In genomic region chr4:73773831-73774810, GRCm38 (mm10) we compare ENCODE assay signal across 21 mouse cellular contexts. TPM values are rescaled to one million over a fixed set of nuclear protein-coding genes. Genes with fewer than 3 reads are reported as not detected.
DNase-seq lines count a peak whose midpoint lies in the region; ATAC-seq and TF ChIP-seq lines count a peak whose summit lies in the region.
"Had no signal": no experiment of that assay in that cellular context is flagged by ENCODE, and none has a peak within 500 bp of the region (broad histone marks: within the 10 kb centered on the region; RNA-seq: fewer than 3 reads in every experiment).

No protein-coding gene starts in this region.

- no peak for TF ChIP-seq POLR2A in ES-Bruce4 (IDR thresholded peaks at IDR 0.05; ENCODE audit: insufficient read depth, low read length)

- no peaks in the 10 kb centered on the region for H3K27me3 ChIP-seq in kidney, embryonic 16.5 days (ENCODE audit: insufficient read depth, low read length)
- no peaks in the 10 kb centered on the region for H3K27me3 ChIP-seq in ES-Bruce4 (ENCODE audit: control insufficient read depth, insufficient read depth, low read length, poor library complexity, severe bottlenecking)
- no peaks in the 10 kb centered on the region for H3K27me3 ChIP-seq in intestine, embryonic 15.5 days (replicated peaks)
- no peaks in the 10 kb centered on the region for H3K27me3 ChIP-seq in midbrain, embryonic 16.5 days (ENCODE audit: control insufficient read depth, insufficient read depth, low read depth, low read length)
- no peaks in the 10 kb centered on the region for H3K27me3 ChIP-seq in liver, embryonic 11.5 days (replicated peaks; ENCODE audit: control insufficient read depth, insufficient read depth, low read length)
- H3K27me3 ChIP-seq: CH12.LX; forebrain, embryonic 12.5 days; heart, embryonic 12.5 days; hindbrain, embryonic 12.5 days; megakaryocyte, embryonic 14.5 days had no signal

- 36% methylated on average over 5 of the region's 5 CpGs for WGBS in kidney, embryonic 16.5 days
- 44% methylated on average over 5 of the region's 5 CpGs for WGBS in intestine, embryonic 15.5 days
- 63% methylated on average over 5 of the region's 5 CpGs for WGBS in midbrain, embryonic 16.5 days
- WGBS in liver, embryonic 11.5 days: 58% methylated on average over 5 of the region's 5 CpGs

- no peaks in the 10 kb centered on the region for H3K36me3 ChIP-seq in kidney, embryonic 16.5 days (ENCODE audit: insufficient read depth, low read length)
- no peaks in the 10 kb centered on the region for H3K36me3 ChIP-seq in ES-Bruce4 (ENCODE audit: control insufficient read depth, insufficient read depth, low read length, poor library complexity, severe bottlenecking)
- H3K36me3 ChIP-seq in intestine, embryonic 15.5 days: no peaks in the 10 kb centered on the region
- H3K36me3 ChIP-seq in midbrain, embryonic 16.5 days (ENCODE audit: control insufficient read depth, insufficient read depth, low read length): no peaks in the 10 kb centered on the region
- H3K36me3 ChIP-seq in liver, embryonic 11.5 days (ENCODE audit: control insufficient read depth, insufficient read depth, low read length): no peaks in the 10 kb centered on the region
- H3K36me3 ChIP-seq: forebrain, embryonic 12.5 days; heart, embryonic 12.5 days; hindbrain, embryonic 12.5 days had no signal

- no peak overlapping the region for H3K4me3 ChIP-seq in kidney, embryonic 16.5 days (ENCODE audit: low read length)
- no peak overlapping the region for H3K4me3 ChIP-seq in ES-Bruce4 (ENCODE audit: low read depth, low read length)
- no peak overlapping the region for H3K4me3 ChIP-seq in intestine, embryonic 15.5 days (replicated peaks)
- no peak overlapping the region for H3K4me3 ChIP-seq in midbrain, embryonic 16.5 days (ENCODE audit: low read depth, low read length)
- no peak overlapping the region for H3K4me3 ChIP-seq in liver, embryonic 11.5 days (ENCODE audit: low read depth, low read length)
- H3K4me3 ChIP-seq: forebrain, embryonic 12.5 days; heart, embryonic 12.5 days; hindbrain, embryonic 12.5 days; megakaryocyte, embryonic 14.5 days had no signal

- no peak overlapping the region for H3K9ac ChIP-seq in kidney, embryonic 16.5 days (replicated peaks; ENCODE audit: low read length)
- no peak overlapping the region for H3K9ac ChIP-seq in ES-Bruce4 (ENCODE audit: low read depth, poor library complexity, severe bottlenecking)
- H3K9ac ChIP-seq in intestine, embryonic 15.5 days: no peak overlapping the region
- no peak overlapping the region for H3K9ac ChIP-seq in midbrain, embryonic 16.5 days (ENCODE audit: low read depth, low read length)
- H3K9ac ChIP-seq in liver, embryonic 11.5 days (ENCODE audit: low read depth, low read length): no peak overlapping the region
- H3K9ac ChIP-seq: forebrain, embryonic 12.5 days; heart, embryonic 12.5 days; hindbrain, embryonic 12.5 days had no signal

- DNase-seq in kidney, adult 9 months: no peak
- DNase-seq in R1 (ENCODE audit: low read depth, low spot score): peak; percentile 68
- no peak for DNase-seq in spleen, postnatal 10 days (ENCODE audit: low spot score in 2 of 2)
- DNase-seq in liver, embryonic 11.5 days (ENCODE audit: low spot score): no peak
- DNase-seq: adrenal gland, postnatal 10 days; cerebellum, postnatal 10 days; heart, postnatal 14 days; layer of hippocampus, postnatal 36 days; lung, adult 18-20 months; lung, postnatal 14 days; right cerebral cortex, adult 18-20 months had no signal

- no peak overlapping the region for H3K4me2 ChIP-seq in kidney, embryonic 16.5 days (replicated peaks; ENCODE audit: low read depth, low read length)
- no peak overlapping the region for H3K4me2 ChIP-seq in intestine, embryonic 15.5 days (replicated peaks)
- no peak overlapping the region for H3K4me2 ChIP-seq in midbrain, embryonic 16.5 days (ENCODE audit: low read length)
- H3K4me2 ChIP-seq in liver, embryonic 11.5 days: no peak overlapping the region
- H3K4me2 ChIP-seq: forebrain, embryonic 12.5 days; heart, embryonic 12.5 days; hindbrain, embryonic 12.5 days had no signal

- H3K4me1 ChIP-seq in kidney, embryonic 16.5 days (ENCODE audit: insufficient read depth, low read length): peaks cover 18% of the 10 kb centered on the region
- no peaks in the 10 kb centered on the region for H3K4me1 ChIP-seq in ES-Bruce4 (ENCODE audit: control insufficient read depth, insufficient read depth, low read length)
- H3K4me1 ChIP-seq in intestine, embryonic 15.5 days (replicated peaks): no peaks in the 10 kb centered on the region
- H3K4me1 ChIP-seq in midbrain, embryonic 16.5 days (ENCODE audit: control insufficient read depth, insufficient read depth, low read length): no peaks in the 10 kb centered on the region
- no peaks in the 10 kb centered on the region for H3K4me1 ChIP-seq in liver, embryonic 11.5 days (replicated peaks; ENCODE audit: control insufficient read depth, insufficient read depth, low read length)
- H3K4me1 ChIP-seq: hindbrain, embryonic 12.5 days; megakaryocyte, embryonic 14.5 days had no signal

- no peaks in the 10 kb centered on the region for H3K9me3 ChIP-seq in kidney, embryonic 16.5 days (ENCODE audit: low read length)
- H3K9me3 ChIP-seq in ES-Bruce4 (replicated peaks; ENCODE audit: control insufficient read depth, insufficient read depth, low read length, poor library complexity, severe bottlenecking): no peaks in the 10 kb centered on the region
- H3K9me3 ChIP-seq in intestine, embryonic 15.5 days: no peaks in the 10 kb centered on the region
- H3K9me3 ChIP-seq in midbrain, embryonic 16.5 days (replicated peaks; ENCODE audit: control insufficient read depth, low read length, poor library complexity, severe bottlenecking): no peaks in the 10 kb centered on the region
- no peaks in the 10 kb centered on the region for H3K9me3 ChIP-seq in liver, embryonic 11.5 days (ENCODE audit: control insufficient read depth, low read length)
- H3K9me3 ChIP-seq: forebrain, embryonic 12.5 days; heart, embryonic 12.5 days; hindbrain, embryonic 12.5 days had no signal

- H3K27ac ChIP-seq in kidney, embryonic 16.5 days (ENCODE audit: low read length): peak overlapping the region; percentile 47; the same call in 1 of the 2 replicates
- no peak overlapping the region for H3K27ac ChIP-seq in ES-Bruce4 (ENCODE audit: insufficient read depth, low read length)
- 0 out of 2 replicates have a peak overlapping the region, but pooled peaks have one; percentile 25 for H3K27ac ChIP-seq in intestine, embryonic 15.5 days
- no peak overlapping the region for H3K27ac ChIP-seq in midbrain, embryonic 16.5 days (ENCODE audit: low read length)
- no peak overlapping the region for H3K27ac ChIP-seq in liver, embryonic 11.5 days (ENCODE audit: low read depth, low read length)
- H3K27ac ChIP-seq: forebrain, embryonic 12.5 days; hindbrain, embryonic 12.5 days had no signal

- ATAC-seq in kidney, embryonic 16.5 days (ENCODE audit: low FRiP score, low TSS enrichment): peak; percentile 87
- ATAC-seq in intestine, embryonic 15.5 days: peak; percentile 91
- ATAC-seq in midbrain, embryonic 16.5 days: no peak
- ATAC-seq in liver, embryonic 11.5 days (replicated peaks; ENCODE audit: low FRiP score): no peak
- ATAC-seq: activated CD4-positive, CD25-positive, alpha-beta regulatory T cell, adult 4 months had no signal

- TF ChIP-seq CTCF in ES-Bruce4 (IDR thresholded peaks at IDR 0.05; ENCODE audit: low read depth, low read length): no peak

- 0 out of 2 replicates have a peak, but pooled peaks have one; percentile 56 for TF ChIP-seq EP300 in ES-Bruce4 (IDR thresholded peaks at IDR 0.05; ENCODE audit: insufficient read depth, low read depth, low read length)

RNA-seq across cellular contexts. Expression of gene Rasef, which starts 16.7 kb away (rescaled TPM):
- 7.5 and 7.6 TPM in 2 replicates for polyA plus RNA-seq in kidney, embryonic 16.5 days (2015; fragmentation: Nextera tagmentation; extraction: Ambion mirVana)
- 3.1 and 3.2 TPM in 2 replicates for polyA plus RNA-seq in ES-Bruce4 (2011; ENCODE audit: insufficient read depth, insufficient read length, low read depth, missing spikeins)
- polyA plus RNA-seq in intestine, embryonic 15.5 days (2015; fragmentation: Nextera tagmentation; extraction: Ambion mirVana): 4.6 and 6.6 TPM in 2 replicates
- polyA plus RNA-seq in midbrain, embryonic 16.5 days (2015; fragmentation: Nextera tagmentation; extraction: Ambion mirVana): 0.31 and 0.59 TPM in 2 replicates
- 0.40 and 0.63 TPM in 2 replicates for polyA plus RNA-seq in liver, embryonic 11.5 days (2014; fragmentation: Nextera tagmentation; extraction: Ambion mirVana)
- polyA plus RNA-seq: activated CD4-positive, CD25-positive, alpha-beta regulatory T cell, adult 4 months had no signal

Comparison
In these comparisons a context has a peak if more than half of its experiments do, and no peak if none do; other contexts are left out.
1. ATAC-seq: peak in kidney, embryonic 16.5 days (single experiment) and intestine, embryonic 15.5 days (single experiment); none in midbrain, embryonic 16.5 days (single experiment) and liver, embryonic 11.5 days (single experiment).
2. H3K27ac ChIP-seq: peak in kidney, embryonic 16.5 days (single experiment) and intestine, embryonic 15.5 days (single experiment); none in ES-Bruce4 (single experiment), midbrain, embryonic 16.5 days (single experiment) and liver, embryonic 11.5 days (single experiment).